In the genomic region with DNA sequence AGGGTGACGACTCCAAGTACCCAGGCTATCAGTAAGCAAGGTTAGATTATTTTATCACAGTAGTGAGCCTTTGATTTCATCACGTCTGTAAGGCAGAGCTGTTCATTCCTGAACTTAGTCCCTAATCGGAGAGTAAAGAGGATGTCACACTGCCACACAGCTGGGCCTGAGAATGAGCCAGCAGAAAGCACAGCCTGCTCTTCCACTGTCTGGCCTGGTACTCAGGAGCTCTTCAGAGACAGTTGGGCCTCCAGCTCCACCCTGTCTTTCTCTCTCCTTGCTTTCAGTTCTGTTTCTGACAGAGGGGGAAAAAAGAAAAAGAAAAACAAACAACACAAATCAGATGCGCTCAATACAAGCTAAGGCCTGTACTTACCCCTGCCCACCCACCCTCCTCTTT, we compare ENCODE assay signal across 24 mouse cellular contexts. TPM values are rescaled to one million over a fixed set of nuclear protein-coding genes. Genes with fewer than 3 reads are reported as not detected.
DNase-seq lines count a peak whose midpoint lies in the region; ATAC-seq and TF ChIP-seq lines count a peak whose summit lies in the region.
"Had no signal": no experiment of that assay in that cellular context is flagged by ENCODE, and none has a peak within 500 bp of the region (broad histone marks: within the 10 kb centered on the region; RNA-seq: fewer than 3 reads in every experiment).

No protein-coding gene starts in this region.

- no peak for TF ChIP-seq CTCF in gastrocnemius, adult 2 months (IDR thresholded peaks at IDR 0.05)

- 0 out of 2 replicates have a peak, but pooled peaks have one; percentile 35 for ATAC-seq in megakaryocyte progenitor cell, adult 5-6 weeks (replicated peaks; ENCODE audit: poor library complexity)
- ATAC-seq: activated CD4-positive, CD25-positive, alpha-beta regulatory T cell, adult 4 months; forebrain, embryonic 13.5 days; forebrain, embryonic 16.5 days had no signal

- intact Hi-C loops in gastrocnemius, adult 2 months (cut with DNase I) = no loop called here

- H3K27ac ChIP-seq in gastrocnemius, adult 2 months = peak overlapping the region; percentile 28; the same call in 1 of the 2 replicates
- H3K27ac ChIP-seq: forebrain, embryonic 10.5 days; forebrain, embryonic 13.5 days; hindbrain, embryonic 12.5 days; hindbrain, embryonic 15.5 days had no signal

- DNase-seq in gastrocnemius, adult 2 months = no peak
- no peak for DNase-seq in gastrocnemius, postnatal 10 days
- peak; percentile 46 for DNase-seq in adipocyte (ENCODE audit: low spot score)
- DNase-seq in thymus, postnatal 25 days = no peak
- no peak for DNase-seq in adrenal gland, adult (ENCODE audit: inconsistent age in 2 of 2, low spot score in 1 of 2)
- DNase-seq: adrenal gland, adult 8-10 months; adrenal gland, postnatal 25 days; cerebellum, adult 11-12 months; cerebellum, adult 8-10 months; cerebellum, postnatal 10 days; gastrocnemius, postnatal 36 days; heart, adult 11 months had no signal

- H3K4me3 ChIP-seq in gastrocnemius, adult 2 months = no peak overlapping the region
- H3K4me3 ChIP-seq: forebrain, embryonic 10.5 days; forebrain, embryonic 13.5 days; hindbrain, embryonic 12.5 days had no signal

RNA-seq across cellular contexts. Expression of a gene that starts 1.5 kb away (rescaled TPM):
- 10 to 100 TPM; 18.4 to 24.6 TPM for total RNA-seq in gastrocnemius, adult 2 months (2021)
- 10 to 100 TPM; 40.0 to 40.5 TPM for total RNA-seq in gastrocnemius, postnatal 10 days (2021)
- 0.15 and 0.59 TPM in 2 replicates for total RNA-seq in megakaryocyte progenitor cell, adult 5-6 weeks (2015)
- 0.04 and 0.10 TPM in 2 replicates for total RNA-seq in megakaryocyte progenitor cell, adult 5-6 weeks (2017)

RNA-seq across cellular contexts. Expression of a gene that starts 13.2 kb away (rescaled TPM):
- 1 to 10 TPM; 3.9 to 4.7 TPM for total RNA-seq in gastrocnemius, adult 2 months (2021)
- 1 to 10 TPM; 5.8 to 6.6 TPM for total RNA-seq in gastrocnemius, postnatal 10 days (2021)
- 0.52 and 0.90 TPM in 2 replicates for total RNA-seq in megakaryocyte progenitor cell, adult 5-6 weeks (2015)
- 0.68 and 0.96 TPM in 2 replicates for total RNA-seq in megakaryocyte progenitor cell, adult 5-6 weeks (2017)

RNA-seq across cellular contexts. Expression of a gene that starts 28.2 kb away (rescaled TPM):
- not detected for total RNA-seq in gastrocnemius, adult 2 months (2021)
- not detected for total RNA-seq in gastrocnemius, postnatal 10 days (2021)
- total RNA-seq in megakaryocyte progenitor cell, adult 5-6 weeks (2015) = not detected in 2 replicates
- not detected in 2 replicates for total RNA-seq in megakaryocyte progenitor cell, adult 5-6 weeks (2017)
- total RNA-seq: adrenal gland, adult 8-10 months; adrenal gland, postnatal 25 days; ES-E14; gastrocnemius, adult 18-20 months; gastrocnemius, postnatal 36 days; heart, adult 8-10 months; heart, postnatal 25 days; hematopoietic stem cell, adult 5-6 weeks had no signal

RNA-seq across cellular contexts. Expression of a gene that starts 41.6 kb away (rescaled TPM):
- not detected for total RNA-seq in gastrocnemius, adult 2 months (2021)
- total RNA-seq in gastrocnemius, postnatal 10 days (2021) = not detected
- total RNA-seq in megakaryocyte progenitor cell, adult 5-6 weeks (2015) = 0.15 and 0.20 TPM in 2 replicates
- total RNA-seq in megakaryocyte progenitor cell, adult 5-6 weeks (2017) = not detected in 2 replicates
- total RNA-seq: gastrocnemius, adult 18-20 months; gastrocnemius, postnatal 36 days; heart, adult 8-10 months had no signal

Comparison
In these comparisons a context has a peak if more than half of its experiments do, and no peak if none do; other contexts are left out.
1. RNA of a gene that starts 1.5 kb away (total RNA-seq): 40.0 to 40.5 TPM in gastrocnemius, postnatal 10 days and 18.4 to 24.6 TPM in gastrocnemius, adult 2 months; 0.04 to 0.59 TPM in megakaryocyte progenitor cell, adult 5-6 weeks; every median in the first group is over 10 times any median in the second.